Mouse (Mus musculus) neural tube, embryonic 10.5 days (tissue): ENCODE results near the gene Ednrb.

Experiments
- DNase-seq: peaks from one replicate; pipeline ENCODE4 v3.0.0-alpha.2; 2017; ENCODE audit warnings: low spot score; ENCODE audit errors: extremely low spot score

Gene Ednrb

DNA sequence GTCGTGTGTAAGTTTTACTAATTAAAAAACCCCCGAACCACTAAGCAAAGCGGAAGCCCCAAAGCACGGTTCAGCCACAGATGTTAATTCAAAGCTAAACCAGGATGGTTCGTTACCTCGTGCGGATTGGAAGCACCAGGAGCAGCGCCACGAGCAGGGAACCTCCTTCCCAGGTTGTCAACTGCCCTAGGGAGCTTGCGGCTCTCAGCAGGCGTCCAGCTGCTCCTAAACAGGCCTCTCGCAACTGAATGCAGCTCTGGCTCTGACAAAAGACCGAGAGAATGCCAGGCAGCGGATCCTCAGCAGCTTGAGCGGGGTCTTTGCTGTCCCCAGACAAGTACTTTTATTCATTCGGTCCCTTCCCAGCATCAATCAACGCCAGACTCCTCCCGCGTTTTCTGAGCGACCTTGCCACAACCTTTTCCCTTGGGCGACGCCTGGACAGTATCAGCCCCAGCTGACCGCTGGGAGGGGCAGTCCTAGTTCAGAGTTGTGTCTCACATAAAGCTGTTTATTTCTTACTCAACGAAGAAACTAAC, at the start of gene Ednrb:
TSS of gene Ednrb (minus strand) at position 392 of the 539 bp plus-strand sequence.
- DNase-seq: peak; percentile 78

GRCm38 (mm10) chr14:103892411-103892938, 48.3 kb upstream of the Ednrb start:
- DNase-seq: no peak

GRCm38 (mm10) chr14:103890761-103891160, 46.6 kb upstream of the Ednrb start:
- no peak for DNase-seq

DNA sequence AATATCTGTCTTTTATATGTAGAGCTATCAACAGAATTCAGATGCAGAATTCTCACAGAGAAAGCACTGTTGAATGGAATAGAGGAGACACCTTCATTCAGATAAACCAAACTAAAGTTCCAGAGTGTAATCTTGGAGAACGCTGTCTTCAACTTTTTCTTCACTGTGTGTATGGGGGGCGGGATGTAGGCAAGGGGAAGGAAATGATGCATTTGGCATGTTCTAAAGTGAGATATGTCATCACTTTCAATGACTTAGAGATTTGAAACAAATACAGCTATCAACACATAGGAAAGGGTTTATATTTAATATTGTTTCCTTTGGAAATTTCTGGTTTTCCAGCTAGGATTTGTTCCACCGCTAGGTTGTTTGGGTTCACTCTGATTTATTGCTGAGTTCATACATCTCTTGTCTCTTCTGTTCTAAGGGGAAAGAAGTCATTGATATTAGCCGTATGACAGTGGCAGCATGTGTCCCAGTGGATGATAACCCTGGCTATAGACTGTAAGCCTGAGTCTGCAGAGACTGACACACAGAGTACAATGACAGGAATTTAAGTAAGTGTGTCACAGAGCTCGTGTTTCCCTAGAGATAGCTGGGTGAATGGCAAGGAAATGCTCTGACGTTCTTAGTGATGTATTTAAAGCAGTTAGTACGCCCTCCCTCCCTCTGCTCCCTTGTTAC, 40.8 kb upstream of the Ednrb start:
- no peak for DNase-seq

DNA sequence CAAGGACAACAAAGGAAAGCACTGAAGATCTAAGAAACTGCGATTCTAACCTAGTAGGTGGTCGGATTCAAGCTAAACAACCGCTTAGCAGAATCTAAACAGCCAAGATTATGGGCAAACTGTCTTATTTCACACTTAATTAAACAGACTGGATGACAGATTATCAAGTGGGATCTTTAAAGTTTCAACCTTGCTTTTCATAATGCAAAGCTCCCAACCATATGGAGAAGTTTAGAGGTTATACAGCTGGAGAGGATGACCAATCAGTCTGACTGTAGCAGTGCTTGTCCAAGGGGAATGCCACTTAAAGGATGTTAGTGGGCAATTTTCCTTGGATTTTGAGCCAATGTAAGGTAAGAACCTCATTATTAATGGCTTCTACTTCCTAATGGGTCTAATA, 38.7 kb upstream of the Ednrb start:
- DNase-seq: no peak

GRCm38 (mm10) chr14:103877117-103877516, 32.9 kb upstream of the Ednrb start:
- DNase-seq: no peak

- DNase-seq: no peak
Observed at GRCm38 (mm10) chr14:103876598-103876997, 32.4 kb upstream of the Ednrb start.

DNA sequence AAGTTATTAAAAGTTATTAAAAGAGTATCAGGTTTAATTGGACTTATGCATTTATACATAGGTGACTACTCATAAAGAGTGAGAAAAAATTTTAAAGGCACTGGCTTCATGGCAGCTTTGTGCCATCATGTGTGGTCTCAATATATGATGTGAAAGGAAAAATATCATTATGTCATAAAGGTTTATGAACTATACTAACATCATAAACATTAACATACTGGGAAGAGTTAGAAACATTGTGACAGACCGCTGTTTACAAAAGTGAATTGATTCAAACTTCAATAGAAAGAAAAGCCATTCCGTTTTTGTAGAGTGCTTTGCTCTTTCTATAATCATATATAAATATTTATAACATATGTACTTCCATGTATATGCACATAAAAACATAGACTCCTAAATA, 22.4 kb upstream of the Ednrb start:
- no peak for DNase-seq

GRCm38 (mm10) chr14:103865226-103865625, 21.0 kb upstream of the Ednrb start:
- DNase-seq: no peak

DNA sequence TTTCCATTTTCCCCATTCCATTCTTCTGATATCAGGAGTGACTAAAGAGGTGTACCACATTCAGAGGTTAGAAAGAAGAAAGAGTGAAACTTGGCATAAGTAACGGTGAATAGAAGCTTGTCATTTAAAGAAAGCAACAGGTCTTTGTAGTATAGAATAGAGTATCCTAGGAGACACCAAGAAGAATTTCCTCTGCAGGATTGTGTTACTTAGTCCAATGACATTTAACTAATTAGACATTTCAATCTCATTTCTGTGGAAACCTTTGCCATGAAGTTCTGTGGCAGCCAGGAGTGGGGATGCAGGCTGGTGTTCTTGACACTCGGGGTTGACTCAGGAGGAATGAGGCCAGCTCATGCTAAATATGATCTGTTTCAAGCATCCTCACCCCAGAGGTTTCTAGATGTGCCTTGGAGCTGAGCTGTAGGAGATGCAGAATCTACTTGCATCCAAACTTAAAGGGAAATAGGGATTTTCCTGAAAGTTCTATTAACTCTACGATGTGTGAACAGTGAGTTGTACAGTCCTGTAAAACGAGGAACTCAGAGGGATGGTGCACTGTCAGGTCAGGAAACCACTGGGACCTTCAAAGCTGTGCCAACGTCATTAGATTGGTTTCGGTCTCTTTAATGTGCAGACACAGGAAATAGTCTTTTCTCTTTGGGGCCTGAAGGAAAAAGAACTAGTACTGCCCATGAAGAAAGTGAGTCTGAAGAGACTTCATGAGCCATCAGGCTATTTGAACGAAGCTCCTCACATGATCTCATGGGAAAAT, 6.1 kb upstream of the Ednrb start:
- DNase-seq: no peak

DNA sequence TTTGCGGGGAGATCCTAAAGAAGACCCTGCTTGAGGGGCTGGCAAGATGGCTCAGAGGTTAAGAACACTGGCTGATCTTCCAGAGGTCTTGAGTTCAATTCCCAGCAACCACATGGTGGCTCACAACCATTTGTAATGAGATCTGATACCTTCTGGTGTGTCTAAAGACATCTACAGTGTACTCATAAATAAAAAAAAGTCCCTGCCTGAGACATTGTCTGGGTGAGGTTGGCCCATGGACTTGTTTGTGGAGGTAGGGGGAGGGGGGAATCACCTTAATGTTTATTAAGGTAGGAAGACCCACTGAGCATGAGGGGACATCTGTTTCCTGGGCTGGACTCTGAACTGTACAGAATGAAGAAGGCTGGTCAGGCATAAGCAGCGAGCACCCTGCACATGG, 1.5 kb upstream of the Ednrb start:
- no peak for DNase-seq

DNA sequence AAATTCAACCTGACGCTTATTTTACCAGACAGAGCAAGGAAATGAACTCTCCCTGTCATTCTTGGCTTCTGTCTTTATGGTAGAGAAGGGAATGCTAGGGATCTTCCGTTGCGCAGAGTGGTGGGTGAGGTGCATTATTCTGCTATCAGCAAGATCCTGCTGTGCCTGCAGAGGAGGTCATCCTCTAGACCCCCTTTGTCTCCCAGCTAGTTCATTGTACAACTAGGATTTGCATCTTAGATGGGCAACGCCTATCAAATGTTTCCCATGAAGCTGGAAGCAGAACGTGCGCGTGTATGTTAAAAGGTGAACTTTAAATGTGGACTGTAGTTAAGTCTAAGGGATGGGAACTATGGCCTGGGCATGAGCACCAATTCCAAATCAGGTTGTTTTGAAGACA, 742 bp upstream of the Ednrb start:
- DNase-seq: no peak

GRCm38 (mm10) chr14:103843371-103844001, 716 bp downstream of the Ednrb start:
- DNase-seq: peak; percentile 69

DNA sequence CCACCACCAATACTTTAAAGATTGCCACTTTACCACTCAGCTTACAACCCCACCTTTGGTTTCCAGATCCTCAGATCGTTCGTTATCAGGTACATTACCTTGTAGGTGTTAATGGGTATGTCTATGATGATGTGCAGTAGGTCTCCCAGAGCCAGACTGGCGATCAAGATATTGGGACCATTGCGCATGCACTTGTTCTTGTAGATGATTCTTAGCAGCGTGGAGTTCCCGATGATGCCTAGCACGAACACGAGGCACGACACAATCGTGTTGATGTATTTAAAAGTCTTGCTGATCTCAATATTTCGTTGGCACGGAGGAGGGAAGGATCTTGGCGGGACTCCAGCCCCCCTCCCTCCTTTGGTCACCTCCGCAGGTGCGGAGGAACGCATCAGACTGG, 1.3 kb downstream of the Ednrb start:
- no peak for DNase-seq

DNA sequence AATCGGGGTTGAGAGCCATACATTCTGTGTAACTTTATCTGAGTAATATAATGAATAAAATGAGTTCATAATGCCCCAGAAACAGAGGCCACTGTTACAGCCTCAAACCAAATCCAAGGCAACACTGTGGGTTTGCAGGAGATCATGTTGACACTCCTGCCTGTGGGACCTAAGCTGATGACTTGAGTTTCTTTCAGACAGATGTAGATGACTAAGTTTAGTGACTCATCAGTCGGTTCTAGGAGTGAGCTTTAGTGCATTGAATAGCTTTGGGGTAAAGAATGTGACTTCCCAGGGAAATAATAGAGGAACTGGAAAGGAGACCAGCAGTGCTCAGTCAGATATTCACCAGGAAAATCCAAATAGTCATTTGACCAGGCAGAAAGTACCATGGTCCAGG, 3.8 kb downstream of the Ednrb start:
- DNase-seq: no peak

DNA sequence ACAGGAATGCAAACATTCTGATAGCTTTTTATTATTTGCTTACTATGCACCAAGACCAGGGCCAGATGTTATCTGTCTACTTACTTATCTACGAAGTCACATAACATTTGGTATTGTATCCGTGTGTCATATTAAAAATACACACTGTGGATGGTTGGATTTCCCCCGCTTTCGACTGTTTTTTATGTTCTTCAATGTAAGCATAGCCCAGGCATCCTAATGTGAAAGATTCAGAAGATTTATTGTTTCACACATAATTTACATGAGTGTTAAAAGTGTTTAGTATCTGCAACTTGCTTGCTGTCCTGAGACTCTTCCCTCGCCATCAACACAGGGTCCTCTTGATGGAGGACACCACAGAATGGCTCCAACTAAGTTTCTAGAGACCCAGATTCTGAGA, 5.3 kb downstream of the Ednrb start:
- no peak for DNase-seq

DNA sequence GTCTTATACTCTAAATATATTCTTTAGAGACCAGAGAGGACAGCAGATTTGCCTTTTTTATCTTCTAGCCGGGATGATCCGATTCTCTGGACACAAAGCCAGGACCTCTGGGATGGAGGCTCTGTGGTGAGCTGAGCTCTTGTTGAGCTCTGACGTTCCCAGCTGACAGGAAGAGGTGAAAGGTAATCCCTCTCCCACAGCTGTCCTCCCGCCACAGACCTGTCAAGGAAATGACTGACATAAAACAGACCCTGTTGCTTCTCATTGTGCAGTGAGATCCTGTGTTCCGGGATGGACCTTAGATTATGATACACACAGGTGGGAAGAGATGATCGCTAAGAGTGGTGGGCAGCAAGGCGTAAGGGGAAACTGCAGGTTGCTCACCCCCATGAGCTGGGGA, 9.6 kb downstream of the Ednrb start:
- no peak for DNase-seq

DNA sequence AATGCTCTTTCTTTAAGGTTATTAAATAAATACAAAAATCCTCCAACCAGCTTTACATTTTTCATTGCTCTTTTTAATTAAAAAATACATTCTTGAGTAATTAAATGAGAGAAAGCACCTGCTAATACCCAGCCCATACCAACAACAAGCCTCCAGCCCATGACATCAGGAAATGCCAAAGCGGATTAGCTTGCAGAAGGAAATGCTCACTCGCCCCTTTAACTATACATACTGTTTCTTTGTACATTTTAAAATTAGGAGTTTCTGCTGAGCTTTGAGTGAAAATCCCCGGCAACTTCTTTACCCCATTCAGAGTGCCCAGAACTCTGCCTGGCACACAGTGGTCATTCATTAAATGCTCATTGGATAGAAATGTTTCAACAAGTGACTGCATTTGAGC, 10.1 kb downstream of the Ednrb start:
- no peak for DNase-seq

GRCm38 (mm10) chr14:103832472-103832871, 11.7 kb downstream of the Ednrb start:
- DNase-seq: no peak

GRCm38 (mm10) chr14:103831007-103831406, 13.2 kb downstream of the Ednrb start:
- DNase-seq: no peak

DNA sequence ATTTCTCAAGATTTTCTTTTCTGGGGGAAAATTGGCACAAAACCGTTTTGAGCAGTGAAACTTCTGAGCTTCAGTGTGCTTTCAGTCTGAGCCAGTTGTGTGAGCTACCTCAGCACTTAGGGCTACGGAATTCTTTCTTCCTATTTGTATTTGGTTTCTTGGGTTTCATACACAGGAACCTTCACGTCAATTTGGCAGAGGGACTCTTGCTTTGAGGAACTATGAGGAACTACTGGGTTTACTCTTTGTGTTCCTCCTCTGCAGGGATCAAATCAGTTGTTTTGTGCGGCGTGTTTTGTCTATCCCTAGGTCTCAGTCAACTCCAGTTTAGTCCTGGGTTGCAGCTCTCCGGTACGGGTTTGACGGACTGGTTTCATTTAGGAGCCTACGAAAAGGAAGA, 17.9 kb downstream of the Ednrb start:
- no peak for DNase-seq

DNA sequence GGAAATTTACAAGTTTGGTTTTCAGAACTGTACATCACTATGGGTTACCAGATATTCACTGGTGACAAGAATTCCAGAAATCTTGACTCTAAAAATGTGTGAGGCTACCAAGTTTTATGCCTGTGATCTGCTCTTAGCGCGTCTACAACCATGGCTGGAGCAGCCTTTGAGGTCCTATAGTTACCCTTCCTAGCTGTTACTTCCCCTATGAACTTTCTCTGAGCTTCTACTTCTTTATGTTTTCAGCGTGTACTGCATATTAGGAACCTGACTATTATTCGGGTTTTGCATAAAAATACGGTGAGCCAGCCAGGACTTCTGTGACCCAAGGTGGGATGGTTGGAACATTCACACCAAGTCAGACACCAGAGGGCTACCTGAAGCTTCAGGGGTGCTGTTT, 18.3 kb downstream of the Ednrb start:
- DNase-seq: no peak
